Mouse (Mus musculus) CD4-positive helper T cell, adult 2 months (primary cell): ENCODE results near the gene Prdm16.

Experiments
- DNase-seq: peaks from one replicate; pipeline ENCODE4 v3.0.0-alpha.2; 2012; ENCODE audit warnings: low read depth, missing footprints, low spot score

Prdm16 gene

GRCm38 (mm10) chr4:154480544-154481260 lies 156.0 kb downstream of the Prdm16 start:
- no peak for DNase-seq

GRCm38 (mm10) chr4:154480143-154480542 lies 156.5 kb downstream of the Prdm16 start:
- no peak for DNase-seq

GRCm38 (mm10) chr4:154478933-154479613 lies 157.6 kb downstream of the Prdm16 start:
- no peak for DNase-seq

GRCm38 (mm10) chr4:154473571-154474307 lies 162.9 kb downstream of the Prdm16 start:
- DNase-seq, result no peak

GRCm38 (mm10) chr4:154472569-154472968 lies 164.1 kb downstream of the Prdm16 start:
- no peak for DNase-seq

- DNase-seq, result no peak
These were observed 165.1 kb downstream of the Prdm16 start for GRCm38 (mm10) chr4:154471447-154472101.

GRCm38 (mm10) chr4:154466305-154466704 lies 170.4 kb downstream of the Prdm16 start:
- DNase-seq, result no peak

GRCm38 (mm10) chr4:154465123-154465522 lies 171.6 kb downstream of the Prdm16 start:
- DNase-seq, result no peak

- DNase-seq, result no peak
These were observed 176.7 kb downstream of the Prdm16 start for GRCm38 (mm10) chr4:154460021-154460420.

GRCm38 (mm10) chr4:154457756-154458155 lies 178.9 kb downstream of the Prdm16 start:
- DNase-seq, result no peak

GRCm38 (mm10) chr4:154456265-154456822 lies 180.3 kb downstream of the Prdm16 start:
- no peak for DNase-seq

GRCm38 (mm10) chr4:154450441-154450840 lies 186.2 kb downstream of the Prdm16 start:
- no peak for DNase-seq

- DNase-seq, result no peak
These were observed 186.6 kb downstream of the Prdm16 start for GRCm38 (mm10) chr4:154450036-154450435.

- no peak for DNase-seq
These were observed 187.3 kb downstream of the Prdm16 start for GRCm38 (mm10) chr4:154449343-154449742.

GRCm38 (mm10) chr4:154445721-154446120 lies 191.0 kb downstream of the Prdm16 start:
- no peak for DNase-seq

- DNase-seq, result no peak
These were observed 193.9 kb downstream of the Prdm16 start for GRCm38 (mm10) chr4:154442645-154443304.

- DNase-seq, result no peak
These were observed 197.1 kb downstream of the Prdm16 start for GRCm38 (mm10) chr4:154439455-154440052.

GRCm38 (mm10) chr4:154438610-154439009 lies 198.1 kb downstream of the Prdm16 start:
- no peak for DNase-seq

GRCm38 (mm10) chr4:154429770-154430169 lies 206.9 kb downstream of the Prdm16 start:
- no peak for DNase-seq

- DNase-seq, result no peak
These were observed 209.8 kb downstream of the Prdm16 start for GRCm38 (mm10) chr4:154426901-154427300.

- DNase-seq, result no peak
These were observed 211.4 kb downstream of the Prdm16 start for GRCm38 (mm10) chr4:154425284-154425683.
